Mouse (Mus musculus) frontal cortex, postnatal 10 days (tissue): ENCODE data around the gene Ing5.
"Not testable (repeated sequence)": the region's sequence is repeated elsewhere in the genome, so short reads cannot be mapped to it uniquely, and the experiment has no call there.

Experiments used
- DNase-seq, 2 experiments: peaks; one replicate each; pipeline ENCODE4 v3.0.0; 2022; ENCODE audit warnings: low spot score in 2 of 2, mixed read lengths in 1 of 2

Gene Ing5

DNA sequence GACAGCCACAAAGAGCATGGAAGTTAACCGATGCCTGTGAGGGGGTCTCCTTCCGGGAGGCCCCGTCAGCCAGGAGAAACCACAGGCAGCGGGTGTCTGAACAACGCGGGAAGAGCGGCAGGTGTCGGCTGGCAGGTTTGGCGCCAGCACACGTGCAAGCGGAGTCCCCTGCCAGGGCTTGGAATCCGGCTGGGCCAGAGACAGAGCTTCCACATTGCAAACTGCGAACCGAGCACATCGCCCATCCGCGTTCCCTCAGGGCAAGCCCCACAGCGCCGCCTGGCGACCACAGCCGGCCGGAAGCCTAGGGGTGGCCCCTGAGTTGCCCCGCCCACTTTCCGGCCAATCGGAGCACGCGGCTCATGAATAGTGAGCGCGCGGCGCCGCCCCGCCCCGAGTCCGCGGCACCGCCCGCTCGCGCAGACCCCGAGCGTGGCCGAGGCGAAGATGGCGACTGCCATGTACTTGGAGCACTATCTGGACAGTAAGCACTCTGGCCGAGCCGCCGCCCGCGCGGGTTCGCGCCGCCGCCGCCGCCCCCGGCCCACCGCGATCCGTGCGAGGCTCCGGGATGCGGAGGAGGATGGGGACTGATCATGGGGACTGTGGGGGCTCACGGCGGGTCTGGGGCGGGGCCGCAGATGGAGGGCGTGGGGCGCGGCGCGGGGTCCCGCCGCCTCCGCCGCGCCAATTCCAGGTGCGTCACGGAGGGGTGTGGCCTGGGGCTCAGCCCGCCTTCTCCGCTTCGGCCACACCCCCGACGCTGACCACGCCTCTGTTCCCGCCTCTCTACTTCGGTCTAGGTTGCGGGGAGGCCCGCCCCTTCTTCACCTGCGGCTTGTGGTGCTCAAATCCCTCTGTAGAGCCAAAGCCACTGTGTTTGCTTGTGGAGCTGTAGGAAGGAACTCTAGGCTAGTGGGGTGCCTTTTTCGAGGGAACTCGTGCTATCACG lies at the start of gene Ing5:
Gene Ing5 (plus strand): TSS at position 410 of the 952 bp plus-strand sequence.
- peak; percentile 97 to 100 for DNase-seq

DNA sequence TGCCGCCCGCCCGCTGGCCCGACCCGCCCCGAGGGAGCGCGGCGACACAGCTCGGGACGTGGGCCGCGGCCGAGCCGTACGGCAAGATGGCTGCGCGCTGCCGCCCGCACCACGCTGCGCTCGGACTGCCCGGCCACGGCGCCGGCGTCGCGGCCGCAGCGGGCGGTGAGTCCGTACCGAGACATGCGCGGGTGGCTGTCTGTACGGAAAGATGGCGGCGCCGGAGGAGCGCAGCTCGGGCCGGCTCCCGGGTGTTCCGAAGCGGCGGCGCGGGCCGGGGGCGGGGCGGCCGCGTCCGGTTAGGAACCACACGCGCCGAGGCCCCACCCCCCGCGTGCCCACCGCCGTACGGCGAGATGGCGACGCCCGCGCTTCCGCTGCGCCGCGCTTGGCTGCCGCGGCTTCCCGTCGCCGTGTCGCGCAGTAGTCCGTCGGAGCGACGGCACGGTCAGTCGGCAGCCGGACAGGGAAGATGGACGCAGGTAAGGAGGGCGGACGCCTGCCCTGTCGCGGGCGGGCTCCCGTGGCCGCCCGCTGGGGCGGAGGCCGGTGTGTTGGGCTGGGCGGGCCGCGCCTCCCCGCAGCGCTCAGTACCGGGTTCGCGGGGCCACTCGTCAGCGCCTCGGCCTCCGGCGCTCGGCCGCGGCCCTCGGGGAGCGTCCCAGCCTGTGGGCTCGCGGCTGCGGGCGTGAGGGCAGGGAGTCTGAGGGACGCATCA lies 49.0 kb upstream of the Ing5 start, which contains the start of gene Thap4:
Gene Thap4 (minus strand): TSS at position 292 of the 718 bp plus-strand sequence.
- DNase-seq: peak; percentile 91 to 92

- DNase-seq: no peak
Observed at GRCm38 (mm10) chr1:93755291-93755610, 48.5 kb upstream of the Ing5 start.

- DNase-seq: no peak
Observed at GRCm38 (mm10) chr1:93755618-93756017, 48.1 kb upstream of the Ing5 start.

- DNase-seq: no peak
Observed at GRCm38 (mm10) chr1:93756154-93756553, 47.6 kb upstream of the Ing5 start.

DNA sequence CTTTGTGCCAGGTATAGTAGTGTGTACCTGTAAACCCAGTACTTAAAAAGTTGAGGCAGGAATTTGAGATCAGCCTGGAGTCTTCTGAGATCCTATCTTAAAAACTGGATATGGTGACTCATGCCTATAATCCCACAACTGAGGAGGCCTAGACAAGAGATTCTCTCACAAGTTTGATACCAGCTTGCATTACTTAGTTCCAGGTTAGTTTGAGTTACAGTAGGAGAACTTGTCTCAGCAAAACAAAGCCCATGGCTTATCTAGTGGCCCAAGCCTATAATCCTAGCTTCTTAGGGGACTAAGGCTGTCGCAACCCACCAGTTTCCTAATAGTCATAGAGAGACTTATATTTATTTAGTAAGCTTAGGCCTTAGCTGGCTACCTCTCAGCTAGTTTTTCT lies 43.7 kb upstream of the Ing5 start:
- DNase-seq: no peak

GRCm38 (mm10) chr1:93763531-93763930 lies 40.2 kb upstream of the Ing5 start:
- DNase-seq: not testable (repeated sequence)

DNA sequence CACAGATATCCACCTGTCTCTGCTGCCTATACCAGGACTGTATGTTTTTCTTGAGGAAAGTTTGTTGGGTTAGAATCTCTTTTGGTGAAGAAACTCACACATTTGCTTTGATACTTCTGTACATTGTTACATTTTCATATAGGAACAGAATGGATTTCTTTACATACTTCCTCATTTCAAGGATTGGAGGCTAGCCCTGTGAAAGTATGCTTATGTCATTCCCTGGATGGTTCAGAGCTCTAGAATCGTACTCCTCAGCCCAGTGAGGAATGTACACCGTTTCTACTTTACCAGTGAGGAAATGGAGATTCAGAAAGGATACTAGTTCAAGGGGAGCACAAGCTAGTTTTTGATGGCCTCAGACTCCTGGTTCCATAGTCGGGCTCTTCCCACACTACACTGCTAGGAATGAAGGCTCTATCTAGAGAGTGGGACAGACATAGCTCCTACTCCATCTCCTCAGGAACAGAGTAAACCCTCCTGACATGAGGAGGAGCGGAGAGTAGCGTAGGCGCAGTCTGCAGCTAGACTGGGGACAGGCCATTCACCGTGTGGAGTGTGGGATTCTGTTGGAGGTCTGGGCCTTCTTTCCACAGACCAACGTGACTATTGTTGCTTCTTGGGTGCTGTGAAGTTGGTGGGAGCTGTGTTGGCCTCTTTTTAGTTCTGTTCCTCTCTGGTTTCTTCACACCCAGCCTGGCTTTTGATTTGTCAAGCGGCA lies 38.7 kb upstream of the Ing5 start:
- no peak for DNase-seq

- DNase-seq: no peak
Observed at GRCm38 (mm10) chr1:93767600-93767999, 36.2 kb upstream of the Ing5 start.

DNA sequence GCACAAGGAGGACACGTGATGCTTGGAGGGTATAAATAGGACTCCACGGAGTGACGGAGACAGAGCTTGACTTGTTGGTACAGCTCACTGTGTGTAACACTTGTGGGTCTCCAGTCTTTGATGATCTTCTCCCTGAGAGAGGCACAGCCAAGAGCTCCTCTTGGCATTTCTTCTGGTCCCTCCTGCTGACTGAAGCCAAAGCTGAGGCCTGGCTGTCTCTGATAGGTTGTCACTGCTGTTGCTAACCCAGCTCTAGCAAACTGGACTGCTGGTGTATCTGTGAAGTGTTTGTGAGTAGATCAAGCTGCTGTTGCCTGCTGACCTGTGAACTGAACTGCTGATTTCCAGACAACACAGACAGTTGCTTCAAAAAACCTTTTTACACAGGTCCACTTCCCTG lies 33.9 kb upstream of the Ing5 start:
- DNase-seq: no peak

DNA sequence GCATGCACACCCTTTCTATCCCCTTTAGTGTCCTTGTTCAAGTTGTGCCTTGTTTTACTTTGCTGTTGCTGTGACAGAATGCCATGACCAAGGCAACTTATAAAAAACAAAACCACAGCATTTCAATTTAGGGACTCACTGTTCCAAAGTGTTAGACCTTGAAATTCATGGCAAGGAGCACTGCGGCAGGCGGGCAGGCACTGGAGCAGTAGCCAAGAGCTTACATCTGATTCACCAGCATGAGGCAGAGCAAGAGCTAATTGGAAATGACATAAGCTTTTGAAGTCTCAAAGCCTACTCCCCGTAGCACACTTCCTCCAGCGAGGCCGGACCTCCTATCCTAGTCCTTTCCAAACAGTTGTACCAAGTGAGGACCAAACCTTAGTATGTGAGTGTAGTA lies 27.1 kb upstream of the Ing5 start:
- DNase-seq: no peak

DNA sequence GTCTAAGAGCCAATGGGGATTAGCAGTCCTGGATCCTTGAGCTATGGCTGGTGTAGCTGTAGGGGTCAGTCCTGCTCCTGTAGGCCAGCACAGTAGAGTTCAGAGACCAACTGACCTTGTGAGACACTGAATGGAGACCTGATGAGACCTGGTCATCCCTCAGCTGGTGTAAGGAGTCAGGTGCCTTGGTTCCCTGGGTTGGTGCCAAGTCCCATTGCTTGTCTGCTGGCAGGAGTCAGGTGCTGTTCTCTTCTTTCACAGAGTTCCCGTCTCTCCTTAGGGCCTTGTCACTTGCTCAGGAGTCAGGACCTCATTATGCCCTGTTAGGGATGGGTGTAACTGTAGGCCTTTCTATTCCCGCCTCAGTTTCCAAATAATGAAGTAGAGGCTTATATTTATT lies 16.9 kb upstream of the Ing5 start:
- no peak for DNase-seq

GRCm38 (mm10) chr1:93794526-93794925 lies 9.2 kb upstream of the Ing5 start:
- DNase-seq: no peak

GRCm38 (mm10) chr1:93795886-93796285 lies 7.9 kb upstream of the Ing5 start:
- no peak for DNase-seq

DNA sequence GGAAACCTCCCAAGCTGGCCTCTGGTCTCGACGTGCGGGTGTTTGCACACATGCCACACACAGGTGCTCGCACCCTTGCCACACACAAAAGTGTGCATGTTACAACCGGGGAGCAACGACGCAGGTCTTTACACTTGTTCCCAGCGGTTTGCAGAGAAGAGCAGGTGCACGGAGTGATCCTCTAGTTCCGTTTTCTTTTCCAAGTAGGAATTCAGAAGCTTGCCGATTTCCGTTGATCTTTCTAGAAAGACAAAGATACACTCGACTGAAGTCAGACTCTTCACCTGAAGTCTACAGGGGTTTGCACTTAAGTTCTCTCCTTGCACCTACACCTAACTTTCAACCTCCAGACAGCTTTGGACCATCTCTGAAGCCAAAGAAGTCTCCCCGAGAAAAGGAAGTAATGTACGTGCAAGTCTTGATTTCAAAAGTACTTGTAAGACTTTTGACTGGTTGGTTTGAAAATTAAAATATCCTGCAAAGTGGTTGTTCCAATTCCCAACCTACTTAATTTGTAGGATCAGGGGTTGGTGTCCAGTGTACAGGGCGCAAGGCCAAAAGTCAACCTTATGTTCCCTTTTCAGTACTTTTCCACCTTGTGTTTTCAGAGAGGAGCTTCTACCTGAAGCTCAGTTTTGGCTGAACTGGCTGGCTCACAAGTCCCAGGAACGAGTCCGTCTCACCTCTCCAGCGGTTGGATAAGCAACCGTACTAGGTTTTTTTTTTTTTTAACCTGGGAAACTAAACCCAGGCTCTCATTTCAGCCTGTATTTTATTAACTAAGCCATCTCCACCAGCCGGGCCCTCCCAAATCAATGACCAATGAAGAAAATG lies 2.9 kb upstream of the Ing5 start:
- no peak for DNase-seq

DNA sequence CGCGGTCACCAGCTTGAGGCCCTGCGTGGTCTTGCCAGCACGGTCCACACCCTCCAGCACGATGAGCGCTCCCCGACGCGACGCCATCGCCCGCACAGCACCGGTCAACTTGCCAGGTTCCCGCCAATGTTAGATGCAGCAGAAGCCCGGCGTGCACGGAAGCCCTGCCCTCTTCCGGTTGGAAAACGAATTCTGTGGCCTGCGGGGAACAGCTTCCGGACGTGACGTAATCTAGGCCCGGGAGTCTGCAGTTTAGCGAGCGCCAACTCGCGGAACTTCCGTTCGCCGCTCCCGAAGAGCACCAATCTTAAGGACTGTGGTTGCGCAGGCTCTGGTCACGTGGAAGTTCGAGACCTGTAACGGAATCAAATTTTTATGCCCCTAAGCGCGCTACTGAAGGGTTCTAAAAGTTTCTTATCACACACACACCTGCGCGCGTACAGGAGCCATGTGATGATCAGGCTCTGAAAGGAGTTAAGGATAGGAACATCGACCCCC lies 2.0 kb upstream of the Ing5 start, which contains the start of gene Dtymk:
Gene Dtymk (minus strand): TSS at position 194 of the 498 bp plus-strand sequence.
- DNase-seq: peak; percentile 88 to 92

GRCm38 (mm10) chr1:93802771-93803170 lies 994 bp upstream of the Ing5 start:
- no peak for DNase-seq

DNA sequence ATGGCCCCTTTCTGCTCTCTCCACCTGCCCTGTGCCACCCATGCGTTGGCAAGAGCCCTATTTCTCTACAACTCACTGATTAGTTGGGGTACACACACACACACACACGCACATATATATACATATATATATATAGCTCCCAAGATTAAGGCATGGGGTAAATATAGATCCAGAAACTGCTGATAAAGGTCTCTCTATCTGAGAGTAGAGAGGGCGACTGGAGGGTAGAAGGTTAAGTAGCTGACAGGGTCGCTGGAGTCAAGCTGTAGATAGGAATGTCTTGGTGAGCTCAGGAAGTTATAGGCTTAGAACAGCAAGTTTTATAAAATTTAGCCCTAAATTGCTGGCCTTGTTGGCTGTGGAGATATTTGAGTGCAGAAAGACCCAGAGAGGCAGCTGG lies 1.1 kb downstream of the Ing5 start:
- no peak for DNase-seq

DNA sequence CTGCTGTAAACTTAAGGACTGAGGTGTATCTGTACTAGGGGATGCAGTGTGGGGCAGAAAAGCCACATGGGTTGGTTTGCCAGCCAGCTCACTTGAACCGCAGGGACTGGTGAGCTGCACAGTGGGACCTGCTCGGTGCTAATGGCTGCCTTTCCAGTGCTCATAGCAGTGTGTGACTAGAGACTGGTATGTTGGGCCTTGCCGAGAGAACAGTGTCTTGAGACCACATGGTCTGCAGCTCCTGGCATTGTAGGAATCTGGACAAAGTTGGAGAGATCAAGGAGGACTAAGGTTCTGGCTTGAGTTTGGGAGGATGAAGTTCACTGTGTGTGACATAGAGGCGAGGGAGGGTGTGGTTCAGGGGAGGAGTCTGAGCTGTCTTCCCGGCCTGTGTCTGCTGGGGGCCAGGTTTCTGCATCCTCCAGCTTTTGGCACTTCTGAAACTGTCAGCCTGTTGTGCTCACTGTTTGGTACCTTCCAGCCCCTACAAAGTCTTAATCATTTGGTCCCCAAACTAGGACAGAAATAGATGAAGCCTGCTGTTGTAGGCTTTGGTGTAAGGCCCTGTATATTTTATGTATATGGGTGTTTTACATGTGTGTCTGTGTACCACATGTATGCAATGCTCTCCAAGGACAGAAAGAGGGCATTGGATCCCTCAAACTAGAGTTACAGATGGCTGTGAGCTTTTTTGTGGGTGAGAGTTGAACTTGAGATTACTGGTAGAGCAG lies 1.6 kb downstream of the Ing5 start:
- DNase-seq: no peak

- DNase-seq: no peak
Observed at GRCm38 (mm10) chr1:93808871-93809270, 5.1 kb downstream of the Ing5 start.
